Mouse (Mus musculus) NIH3T3 (cell line): ENCODE measurements around the gene C1qtnf5.

ENCODE experiments used
- DNase-seq: peaks from one replicate; pipeline ENCODE4 v3.0.0-alpha.2; 2012; ENCODE audit warnings: low read depth

C1qtnf5 gene

GRCm38 (mm10) chr9:44079997-44080780 is 26.9 kb upstream of the C1qtnf5 start:
- DNase-seq, result no peak

GRCm38 (mm10) chr9:44080953-44081352 is 26.1 kb upstream of the C1qtnf5 start:
- peak; percentile 22 for DNase-seq

- DNase-seq, result no peak
These were observed 25.5 kb upstream of the C1qtnf5 start for GRCm38 (mm10) chr9:44081581-44081980.

GRCm38 (mm10) chr9:44082266-44082665 is 24.8 kb upstream of the C1qtnf5 start:
- DNase-seq, result no peak

GRCm38 (mm10) chr9:44083392-44084121 is 23.5 kb upstream of the C1qtnf5 start:
- peak; percentile 22 for DNase-seq

- no peak for DNase-seq
These were observed 22.8 kb upstream of the C1qtnf5 start for GRCm38 (mm10) chr9:44084236-44084635.

- DNase-seq, result peak; percentile 80
These were observed 22.3 kb upstream of the C1qtnf5 start for GRCm38 (mm10) chr9:44084659-44085229.

GRCm38 (mm10) chr9:44085276-44085675 is 21.8 kb upstream of the C1qtnf5 start:
- DNase-seq, result no peak

GRCm38 (mm10) chr9:44085741-44086665 is 21.0 kb upstream of the C1qtnf5 start:
- no peak for DNase-seq

- no peak for DNase-seq
These were observed 20.1 kb upstream of the C1qtnf5 start for GRCm38 (mm10) chr9:44086960-44087359.

- DNase-seq, result peak; percentile 80
These were observed 19.1 kb upstream of the C1qtnf5 start for GRCm38 (mm10) chr9:44087761-44088455.

GRCm38 (mm10) chr9:44088877-44089608 is 18.0 kb upstream of the C1qtnf5 start:
- no peak for DNase-seq

- peak; percentile 58 for DNase-seq
These were observed 13.2 kb upstream of the C1qtnf5 start for GRCm38 (mm10) chr9:44093612-44094503.

- DNase-seq, result no peak
These were observed 12.3 kb upstream of the C1qtnf5 start for GRCm38 (mm10) chr9:44094737-44095136.

GRCm38 (mm10) chr9:44095781-44096180 is 11.3 kb upstream of the C1qtnf5 start:
- DNase-seq, result no peak

- DNase-seq, result no peak
These were observed 10.5 kb upstream of the C1qtnf5 start for GRCm38 (mm10) chr9:44096536-44096935.

GRCm38 (mm10) chr9:44101490-44101889 is 5.6 kb upstream of the C1qtnf5 start, which contains the start of gene Mfrp:
Gene Mfrp, plus strand, starts transcription at chr9:44101729.
- DNase-seq, result no peak

GRCm38 (mm10) chr9:44104881-44105280 is 2.2 kb upstream of the C1qtnf5 start:
- peak; percentile 27 for DNase-seq

GRCm38 (mm10) chr9:44105781-44106180 is 1.3 kb upstream of the C1qtnf5 start:
- DNase-seq, result peak; percentile 23
